Mouse (Mus musculus) liver, adult (tissue): Measurements from ENCODE around the gene Zfp423.

Experiments used
- GATA4 ChIP-seq: IDR thresholded peaks from 2 replicates; pipeline ENCODE4 v1.6.1; 2014; ENCODE audit warnings: mild to moderate bottlenecking, low read length; ENCODE audit not compliant: insufficient replicate concordance

Zfp423 gene

DNA sequence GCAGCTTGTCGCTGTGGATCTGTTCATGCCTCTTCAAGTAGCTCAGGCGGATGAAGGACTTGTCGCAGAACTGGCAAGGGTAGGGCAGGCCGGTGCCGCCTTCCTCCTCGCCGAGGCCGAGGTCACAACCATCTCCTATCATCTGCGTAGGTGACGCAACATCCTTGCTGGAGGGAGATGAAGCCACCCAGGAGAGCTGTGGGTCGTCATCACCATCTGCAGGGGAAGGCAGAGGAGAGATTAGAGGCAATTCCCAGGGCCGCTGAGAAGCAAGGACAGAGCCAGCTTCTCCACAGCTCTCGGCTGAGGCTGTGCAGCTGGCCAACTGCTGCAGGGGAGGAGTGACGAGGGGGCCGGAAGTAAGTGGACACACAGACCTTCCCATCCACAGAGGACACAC is 176.2 kb downstream of the Zfp423 start:
- no peak for TF ChIP-seq GATA4

- no peak for TF ChIP-seq GATA4
Measured at GRCm38 (mm10) chr8:87777586-87777985, 181.8 kb downstream of the Zfp423 start.

DNA sequence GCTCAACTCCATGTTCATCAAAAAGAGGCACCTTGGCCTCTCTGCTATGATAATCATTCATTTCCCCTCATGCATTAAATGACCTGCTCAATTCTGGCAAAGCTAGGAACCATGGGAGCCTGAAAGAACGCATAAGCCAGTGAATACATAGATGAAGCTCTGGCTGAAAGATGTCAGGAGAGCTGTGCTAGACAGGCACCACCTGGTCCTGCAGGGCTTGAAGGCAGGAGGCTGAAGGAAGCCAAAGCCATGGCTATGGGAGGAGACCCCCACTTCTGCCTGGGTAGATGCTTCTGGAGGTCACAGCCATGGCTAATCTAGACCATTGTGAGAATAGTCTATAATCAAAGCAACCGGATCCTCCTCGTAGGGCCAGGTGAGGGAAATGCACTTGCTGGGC is 183.5 kb downstream of the Zfp423 start:
- no peak for TF ChIP-seq GATA4

GRCm38 (mm10) chr8:87774966-87775365 is 184.4 kb downstream of the Zfp423 start:
- no peak for TF ChIP-seq GATA4

DNA sequence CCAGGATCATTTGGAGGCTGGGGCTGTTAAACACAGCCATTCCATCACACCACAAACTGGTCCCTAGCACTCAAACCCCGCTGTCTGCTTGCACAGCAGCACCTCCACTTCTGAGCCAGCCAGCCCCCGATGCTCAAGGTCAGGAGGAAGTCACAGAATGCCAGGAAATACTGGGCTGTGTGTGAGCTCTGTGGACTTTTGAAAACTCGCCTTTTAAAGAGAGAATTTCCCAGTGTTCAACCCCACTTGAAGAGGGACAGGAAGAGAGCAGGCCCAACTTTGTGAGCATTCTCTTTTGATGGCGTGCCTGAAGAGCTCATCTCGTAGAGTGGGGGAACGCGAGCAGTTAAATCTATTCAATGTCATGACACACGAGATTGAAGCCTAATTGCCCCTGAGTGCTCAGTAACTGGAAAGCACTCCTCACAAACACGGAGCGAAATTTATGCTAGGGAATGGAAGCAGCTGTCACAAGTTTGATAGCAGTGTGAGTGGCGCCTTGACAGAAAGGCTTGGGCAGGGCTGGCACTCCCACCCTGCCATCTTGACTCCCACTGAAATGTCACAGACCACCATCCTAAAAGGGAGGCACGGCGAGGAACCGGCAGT is 186.4 kb downstream of the Zfp423 start:
- no peak for TF ChIP-seq GATA4

DNA sequence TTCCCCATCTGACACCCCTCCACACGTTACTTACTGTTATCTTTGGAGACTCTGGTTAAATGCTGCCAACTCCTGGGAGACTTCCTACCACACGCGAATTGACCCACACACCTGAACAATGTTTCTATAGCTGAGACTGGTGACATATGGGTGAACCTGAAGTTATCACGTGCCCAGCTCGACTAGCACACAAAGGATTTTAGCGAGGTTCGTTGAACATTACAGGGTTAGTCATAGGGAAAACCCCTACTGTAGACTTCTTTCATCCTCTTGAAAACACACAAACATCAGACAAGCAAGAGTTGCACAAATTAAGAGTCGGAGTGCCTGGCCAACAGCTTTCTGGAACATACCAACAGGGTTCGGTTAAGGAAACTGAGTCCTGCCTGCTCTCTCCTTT is 191.5 kb downstream of the Zfp423 start:
- TF ChIP-seq GATA4 = no peak

DNA sequence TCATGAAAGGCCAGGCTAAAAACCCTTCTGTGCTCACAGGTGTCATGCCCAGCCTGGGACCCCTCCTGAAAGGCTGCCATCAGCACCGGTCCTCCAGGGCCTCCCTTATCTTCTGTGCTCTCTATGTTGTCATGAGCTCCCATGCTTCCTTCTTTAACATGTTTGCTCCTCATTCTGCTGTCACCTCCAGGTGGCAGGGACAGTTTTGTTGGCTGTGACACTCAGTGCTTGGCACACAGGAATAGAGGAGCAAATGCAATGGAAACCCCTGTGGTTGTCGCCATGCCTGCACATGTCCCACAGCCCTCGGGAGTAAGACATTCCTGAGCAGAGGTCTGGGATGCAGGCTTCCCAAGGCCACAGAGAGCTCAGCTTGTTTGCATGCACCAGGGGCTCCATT is 194.1 kb downstream of the Zfp423 start:
- TF ChIP-seq GATA4 = no peak

DNA sequence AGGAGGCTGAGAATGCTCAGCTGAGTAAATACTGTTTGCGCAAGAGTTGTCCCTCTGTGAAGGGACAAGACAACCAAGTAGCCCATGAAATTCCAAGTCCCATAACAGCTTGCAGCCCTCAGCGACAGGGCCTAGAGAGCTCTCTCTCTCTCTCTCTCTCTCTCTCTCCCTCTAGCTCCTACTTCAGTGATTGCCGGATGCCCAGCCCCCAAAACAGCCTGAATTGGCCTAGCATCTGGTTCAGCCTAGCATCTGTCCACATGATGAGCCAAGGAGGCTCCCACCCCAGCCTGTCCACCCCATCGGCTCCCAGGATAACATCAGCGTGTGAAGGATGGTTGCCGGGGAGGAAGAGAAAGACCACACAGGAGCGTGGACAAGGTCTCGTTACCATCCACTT is 200.6 kb downstream of the Zfp423 start:
- TF ChIP-seq GATA4 = no peak

DNA sequence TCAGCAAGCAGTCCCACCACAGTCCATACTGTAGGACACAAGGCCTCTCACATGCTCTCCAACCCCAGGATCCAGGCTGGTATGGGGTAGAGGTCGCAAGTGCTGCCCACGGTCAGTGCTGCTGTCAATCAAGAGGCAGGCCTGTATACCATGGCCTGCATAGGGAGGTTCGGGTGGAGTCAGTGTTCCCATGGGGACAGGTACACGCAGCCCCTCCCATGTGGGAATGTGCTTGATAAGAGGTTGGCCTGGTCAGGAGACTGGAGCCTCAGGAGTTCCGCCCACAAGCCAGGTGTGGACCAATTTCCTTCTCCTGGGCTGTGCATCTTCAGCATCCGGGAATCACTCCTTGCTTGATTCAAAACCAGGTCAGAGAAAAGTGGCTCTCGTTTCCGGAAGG is 204.5 kb downstream of the Zfp423 start:
- no peak for TF ChIP-seq GATA4

DNA sequence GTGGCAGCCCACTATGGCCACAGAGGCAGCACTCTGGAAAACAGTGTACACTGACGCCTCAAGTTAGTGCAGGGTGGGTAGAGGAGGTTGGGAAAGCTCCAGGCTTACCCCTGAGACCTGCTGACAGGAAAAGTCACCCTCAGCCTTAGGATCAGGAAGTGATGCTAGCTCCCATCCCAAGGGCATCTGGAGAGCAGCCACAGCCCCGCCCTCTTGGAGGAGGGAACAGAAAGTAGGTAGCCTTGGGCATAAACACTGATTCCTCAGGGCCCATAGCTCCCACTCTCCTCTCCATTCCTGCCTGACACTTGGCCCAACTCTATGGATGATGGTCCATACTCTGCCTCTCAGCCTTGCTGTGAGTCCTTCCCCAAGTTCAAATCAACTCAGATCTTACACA is 205.8 kb downstream of the Zfp423 start:
- TF ChIP-seq GATA4 = no peak

GRCm38 (mm10) chr8:87753148-87753547 is 206.2 kb downstream of the Zfp423 start:
- TF ChIP-seq GATA4 = no peak

DNA sequence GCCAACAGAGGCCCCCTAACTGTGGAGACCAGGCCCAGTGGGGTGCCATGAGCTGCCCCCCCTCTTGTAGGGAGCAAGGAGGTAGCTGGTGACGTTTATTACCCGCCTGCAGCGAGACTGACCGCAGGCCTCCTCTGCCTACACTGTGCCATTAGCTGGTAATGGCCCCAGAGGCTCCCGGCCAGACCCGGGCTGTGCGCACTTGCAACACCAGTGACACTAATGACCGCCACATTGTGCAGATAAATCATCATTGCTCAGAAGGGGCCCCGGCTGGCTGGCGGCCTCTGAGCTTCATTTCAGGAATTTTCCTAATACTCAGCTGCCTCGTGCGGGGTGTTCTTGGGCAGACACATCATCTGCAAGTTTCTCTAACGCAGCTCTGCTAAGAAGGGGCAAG is 206.7 kb downstream of the Zfp423 start:
- TF ChIP-seq GATA4 = no peak

DNA sequence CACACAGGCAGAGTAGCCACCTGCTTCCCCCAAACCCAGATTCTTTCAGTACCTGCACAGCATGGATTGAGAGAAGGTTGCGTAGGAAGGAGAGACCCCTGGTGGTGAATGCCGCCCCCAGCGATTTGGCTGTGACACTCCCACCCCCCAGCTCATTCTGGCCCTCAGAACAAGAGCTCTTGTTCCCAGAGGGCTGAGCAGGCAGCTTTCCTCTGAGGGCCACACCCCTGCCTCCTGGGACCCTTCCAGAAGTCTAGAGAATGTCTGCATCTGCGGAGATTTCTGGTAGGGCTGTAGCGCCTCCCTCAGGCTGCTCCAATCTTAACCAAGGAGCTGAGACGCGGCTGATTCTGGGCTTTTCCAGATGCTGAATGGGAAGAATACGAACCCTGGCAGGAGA is 211.8 kb downstream of the Zfp423 start:
- no peak for TF ChIP-seq GATA4

DNA sequence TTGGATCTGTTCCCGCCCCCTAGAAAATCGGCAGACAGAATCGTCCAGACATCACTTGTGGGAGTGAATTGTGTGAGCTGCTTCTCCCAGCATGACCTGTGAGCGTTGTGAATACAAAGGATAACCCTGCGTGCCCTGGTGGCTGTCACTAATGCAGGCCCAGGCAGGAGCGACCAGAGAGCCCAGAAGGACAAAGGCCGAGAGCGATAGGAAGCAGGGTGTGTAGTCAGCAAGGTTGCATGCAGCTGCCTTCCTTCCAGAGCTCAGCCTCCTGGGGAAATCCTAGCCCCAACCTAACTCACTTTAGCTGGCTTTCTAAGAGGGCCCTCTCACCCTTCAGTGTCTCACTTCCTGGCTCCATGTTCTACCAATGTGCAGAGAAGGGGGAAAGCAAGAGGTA is 212.3 kb downstream of the Zfp423 start:
- no peak for TF ChIP-seq GATA4

- TF ChIP-seq GATA4 = no peak
Measured at GRCm38 (mm10) chr8:87746072-87746471, 213.3 kb downstream of the Zfp423 start.

DNA sequence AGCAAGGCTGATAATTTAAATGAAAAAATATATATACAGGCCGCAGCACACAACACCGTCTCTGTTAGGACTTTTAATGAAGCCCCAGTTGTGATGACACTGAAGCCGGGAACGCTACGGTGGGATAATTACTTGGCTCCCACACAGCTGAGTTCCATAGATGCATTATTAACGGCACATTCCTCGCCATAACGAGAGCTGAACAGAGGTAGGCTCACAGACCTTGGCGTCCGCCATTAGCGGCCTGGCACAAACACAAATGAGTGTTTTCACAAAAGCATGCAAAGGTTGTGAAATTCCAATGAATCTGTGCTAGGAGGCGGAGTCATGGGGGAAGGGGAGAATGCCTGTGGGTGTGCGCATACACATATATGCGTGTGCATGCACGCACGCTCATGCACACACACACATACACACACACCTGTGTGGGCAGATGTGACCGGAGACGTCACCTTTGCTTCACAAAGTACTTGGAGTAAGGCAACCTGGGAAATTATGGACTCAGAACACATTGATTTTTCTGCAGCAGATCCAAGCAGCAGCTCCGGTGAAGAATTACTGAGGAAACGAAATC is 214.2 kb downstream of the Zfp423 start:
- no peak for TF ChIP-seq GATA4

- TF ChIP-seq GATA4 = no peak
Measured at GRCm38 (mm10) chr8:87744556-87744955, 214.8 kb downstream of the Zfp423 start.
